Mouse (Mus musculus) leukemia stem cell, adult 10-12 weeks (primary cell): ENCODE measurements around the gene Npvf. TPM values are rescaled to one million over a fixed set of nuclear protein-coding genes. Genes with fewer than 3 reads are reported as not detected.

Experiments used
- polyA plus RNA-seq: library from polyadenylated mRNA; stranded (reverse); fragments of >175 nt; gene quantifications from 2 replicates; pipeline ENCODE4 v1.2.3, GENCODE M21; 2012; ENCODE audit warnings: low replicate concordance

Npvf gene
- polyA plus RNA-seq, result not detected in 2 replicates

DNA sequence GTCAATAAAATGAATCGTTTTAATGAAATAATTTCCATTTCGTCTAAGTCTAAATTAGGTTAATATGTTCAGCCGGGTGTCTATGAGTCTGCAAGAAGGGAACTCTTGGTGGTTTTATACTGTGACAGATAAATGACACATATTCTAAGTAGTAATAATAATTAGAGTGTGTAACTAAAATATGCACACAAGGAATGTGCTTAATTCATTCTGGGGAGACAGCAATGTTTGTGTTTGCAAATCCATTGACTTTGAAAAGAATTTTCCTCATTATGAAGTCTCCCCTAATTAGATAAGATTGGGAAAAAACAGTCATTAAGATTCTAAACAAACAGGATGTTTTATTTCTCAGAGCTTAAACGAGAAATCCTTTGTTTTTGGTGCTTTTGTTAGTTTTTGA is at the start of gene Npvf:
Gene Npvf, minus strand, starts transcription at position 84 of the 400 bp plus-strand sequence.

Other genes starting within 250 kb of the Npvf start
- 2.9 and 3.9 TPM in 2 replicates for gene Osbpl3, start 198.2 kb downstream of the Npvf start, polyA plus RNA-seq
- gene Cycs, start 87.9 kb downstream of the Npvf start, polyA plus RNA-seq, result 4.0 and 8.0 TPM in 2 replicates
- gene 4921507P07Rik, start 57.8 kb downstream of the Npvf start, polyA plus RNA-seq, result 0.11 and 0.14 TPM in 2 replicates